Mouse (Mus musculus) heart, adult 2 months (tissue): ENCODE results near the gene Tctex1d2. TPM values are rescaled to one million over a fixed set of nuclear protein-coding genes. Genes with fewer than 3 reads are reported as not detected.

ENCODE experiments used
- DNase-seq, 2 experiments: peaks; one replicate each; pipeline ENCODE4 v3.0.0; 2021
- H3K27ac ChIP-seq: fragments of 200-600 bp; 2 replicates; pipeline ENCODE4 v1.8.1; 2022
- H3K27me3 ChIP-seq: fragments of 200-500 bp; 2 replicates; pipeline ENCODE4 v1.6.1; 2012; ENCODE audit warnings: mild to moderate bottlenecking, low read length, inconsistent platforms, mixed read lengths; ENCODE audit not compliant: control insufficient read depth, insufficient read depth
- H3K36me3 ChIP-seq: fragments of 200-500 bp; 2 replicates; pipeline ENCODE4 v1.6.1; 2012; ENCODE audit warnings: low read length, inconsistent platforms; ENCODE audit not compliant: control insufficient read depth, insufficient read depth
- H3K4me1 ChIP-seq: fragments of 200-500 bp; 2 replicates; pipeline ENCODE4 v1.6.1; 2011; ENCODE audit warnings: low read length; ENCODE audit not compliant: control insufficient read depth, insufficient read depth
- H3K4me3 ChIP-seq: fragments of 200-600 bp; 2 replicates; pipeline ENCODE4 v1.8.1; 2022
- H3K79me2 ChIP-seq: fragments of 200-500 bp; replicated peaks from 2 replicates; pipeline ENCODE4 v1.6.1; 2012; ENCODE audit warnings: mild to moderate bottlenecking, inconsistent platforms, low read length, moderate library complexity, mixed read lengths; ENCODE audit not compliant: control insufficient read depth, insufficient read depth
- H3K9ac ChIP-seq: fragments of 200-500 bp; 2 replicates; pipeline ENCODE4 v1.6.1; 2012; ENCODE audit warnings: low read depth, mild to moderate bottlenecking, control low read depth, inconsistent platforms, low read length, mixed read lengths
- CTCF ChIP-seq: fragments of 200-600 bp; IDR thresholded peaks from 2 replicates; pipeline ENCODE4 v1.8.1; 2022; ENCODE audit warnings: antibody characterized with exemption, mild to moderate bottlenecking, moderate library complexity
- EP300 ChIP-seq: fragments of 200-500 bp; IDR thresholded peaks from 2 replicates; pipeline ENCODE4 v1.6.1; 2011; ENCODE audit warnings: low read depth, low read length, control low read depth; ENCODE audit not compliant: insufficient read depth
- POLR2A ChIP-seq: fragments of 200-500 bp; IDR thresholded peaks from 2 replicates; pipeline ENCODE4 v1.6.1; 2011; ENCODE audit warnings: mild to moderate bottlenecking, low read depth, low read length, control low read depth; ENCODE audit not compliant: insufficient read depth
- WGBS: fragments of 180-500 bp; shearing (Covaris S2); methylation state at CpG from one replicate; pipeline ENCODE4 v1.1.7; 2018; 5-methylcytosine and 5-hydroxymethylcytosine counted together
- intact Hi-C: fragments of 180-260 bp; cut with DNase I; formaldehyde crosslinking; loops from one replicate; pipeline ENCODE4 v1.15.1; 2025
- polyA plus RNA-seq: library from polyadenylated mRNA; depleted of rRNA; stranded (reverse); fragments of >200 nt; gene quantifications from 2 replicates; pipeline ENCODE4 v1.2.3, GENCODE M21; 2012
- total RNA-seq, 2 experiments: library from RNA; stranded (reverse); gene quantifications; 2 replicates each; pipeline ENCODE4 v1.2.3; 2021

Gene Tctex1d2
- total and polyA plus RNA-seq, 3 experiments: 6.2 to 6.8 (median 6.2) TPM

DNA sequence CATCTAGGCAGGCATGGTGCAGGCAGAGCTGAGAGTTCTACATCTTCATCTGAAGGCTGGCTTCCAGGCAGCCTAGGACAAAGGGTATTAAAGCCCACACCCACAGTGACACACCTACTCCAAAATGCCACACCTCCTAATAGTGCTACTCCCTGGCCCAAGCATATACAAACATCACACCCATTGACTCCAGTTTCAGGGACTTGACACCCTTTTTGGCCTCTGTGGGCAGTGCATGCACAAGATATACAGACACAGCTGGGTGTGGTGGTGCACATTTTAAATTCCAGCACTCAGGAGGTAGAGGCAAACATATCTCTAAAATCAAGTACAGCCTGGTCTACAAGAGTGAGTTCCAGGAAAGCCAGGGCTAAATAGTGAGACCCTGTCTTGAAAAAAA is 36.6 kb downstream of the Tctex1d2 start:
- TF ChIP-seq EP300: no peak
- TF ChIP-seq POLR2A: no peak
- TF ChIP-seq CTCF: no peak
- DNase-seq: no peak
- H3K4me1 ChIP-seq: peaks cover 2% of the 10 kb centered on the region
- peaks cover 3% of the 10 kb centered on the region; the same call in 1 of the 2 replicates for H3K36me3 ChIP-seq
- no peak overlapping the region for H3K9ac ChIP-seq
- intact Hi-C loops: no loop called here
- H3K27ac ChIP-seq: no peak overlapping the region
- peaks cover 3% of the 10 kb centered on the region; the same call in 1 of the 2 replicates for H3K79me2 ChIP-seq
- H3K27me3 ChIP-seq: no peaks in the 10 kb centered on the region
- H3K4me3 ChIP-seq: no peak overlapping the region

DNA sequence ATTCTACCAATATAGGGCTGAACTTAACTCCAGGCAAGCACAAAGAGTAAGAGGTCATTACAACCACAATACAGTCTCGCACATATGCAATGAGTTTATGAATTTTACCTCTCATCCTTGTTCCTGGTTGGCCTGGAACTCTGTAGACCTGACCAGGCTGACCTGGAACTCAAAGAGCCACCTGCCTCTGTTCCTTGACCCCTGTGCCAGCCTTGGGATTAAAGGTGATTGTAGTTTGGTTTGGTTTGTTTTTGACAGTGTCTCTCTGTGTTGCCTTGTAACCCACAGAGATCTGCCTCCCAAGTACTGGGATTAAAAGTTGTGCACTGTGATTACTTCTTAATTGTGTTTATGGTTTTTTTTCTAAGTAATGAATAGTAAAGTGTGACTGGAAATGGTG is 37.3 kb downstream of the Tctex1d2 start:
- H3K27me3 ChIP-seq: no peaks in the 10 kb centered on the region
- 100% methylated on average over 1 of the region's 1 CpGs for WGBS
- peaks cover 3% of the 10 kb centered on the region; the same call in 1 of the 2 replicates for H3K79me2 ChIP-seq
- no peak for DNase-seq
- intact Hi-C loops: no loop called here
- peaks cover 1% of the 10 kb centered on the region; the same call in 1 of the 2 replicates for H3K4me1 ChIP-seq
- TF ChIP-seq POLR2A (no peak), CTCF (no peak), EP300 (no peak)
- H3K36me3 ChIP-seq: peaks cover 3% of the 10 kb centered on the region; the same call in 1 of the 2 replicates
- no peak overlapping the region for H3K9ac ChIP-seq
- no peak overlapping the region for H3K4me3 ChIP-seq
- H3K27ac ChIP-seq: no peak overlapping the region

DNA sequence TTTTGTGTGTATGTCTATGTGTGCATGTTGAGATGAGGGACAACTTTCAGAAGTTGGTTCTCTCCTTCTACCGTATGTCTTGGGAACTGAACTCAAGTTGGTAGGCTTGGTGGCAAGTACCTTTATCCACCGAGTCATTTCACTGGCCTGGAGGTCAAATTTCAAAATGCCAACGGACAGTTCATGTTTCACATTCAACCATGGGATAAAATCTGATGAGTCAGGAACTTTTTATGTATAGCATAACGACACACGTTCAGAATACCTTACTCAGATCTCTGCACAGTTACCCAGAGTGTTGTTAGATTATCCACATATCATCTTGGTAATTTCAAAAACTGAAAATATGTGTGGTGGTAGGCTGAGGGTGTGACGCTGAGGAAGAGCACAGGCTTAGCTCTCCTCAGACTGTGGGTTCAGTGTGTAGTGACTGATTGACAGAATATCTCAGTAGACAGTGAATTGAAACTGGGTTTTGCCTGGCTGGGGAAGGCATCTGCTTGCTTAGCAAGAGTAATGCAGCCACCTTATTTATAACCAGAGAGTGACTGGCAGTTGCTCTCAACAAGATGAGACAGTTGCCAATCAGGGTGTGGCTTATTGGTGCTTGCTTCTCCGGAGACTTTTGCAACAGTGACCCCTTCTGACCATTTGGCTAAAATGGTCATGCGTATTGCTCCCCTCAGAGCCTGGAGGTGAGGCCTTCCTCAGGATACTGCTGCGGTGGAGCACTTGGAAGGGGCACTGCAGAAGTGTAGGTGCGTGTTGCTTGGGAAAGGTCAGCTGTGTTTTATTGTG is 38.3 kb downstream of the Tctex1d2 start:
- no peaks in the 10 kb centered on the region for H3K27me3 ChIP-seq
- H3K79me2 ChIP-seq: peaks cover 3% of the 10 kb centered on the region; the same call in 1 of the 2 replicates
- peaks cover 3% of the 10 kb centered on the region; the same call in 1 of the 2 replicates for H3K36me3 ChIP-seq
- intact Hi-C loops: loop anchor here (2.0 kb wide), 1 partner anchor 87 kb away; no protein-coding TSS in a partner anchor
- H3K4me1 ChIP-seq: peaks cover 2% of the 10 kb centered on the region
- peak; percentile 85 for TF ChIP-seq EP300
- peak; percentile 79 for TF ChIP-seq CTCF
- TF ChIP-seq POLR2A: no peak
- peak; percentile 49 to 66 for DNase-seq
- no peak overlapping the region for H3K4me3 ChIP-seq
- no peak overlapping the region; the same call in 1 of the 2 replicates for H3K9ac ChIP-seq
- peak overlapping the region; percentile 59 for H3K27ac ChIP-seq
- WGBS: 50% methylated on average over 10 of the region's 10 CpGs

DNA sequence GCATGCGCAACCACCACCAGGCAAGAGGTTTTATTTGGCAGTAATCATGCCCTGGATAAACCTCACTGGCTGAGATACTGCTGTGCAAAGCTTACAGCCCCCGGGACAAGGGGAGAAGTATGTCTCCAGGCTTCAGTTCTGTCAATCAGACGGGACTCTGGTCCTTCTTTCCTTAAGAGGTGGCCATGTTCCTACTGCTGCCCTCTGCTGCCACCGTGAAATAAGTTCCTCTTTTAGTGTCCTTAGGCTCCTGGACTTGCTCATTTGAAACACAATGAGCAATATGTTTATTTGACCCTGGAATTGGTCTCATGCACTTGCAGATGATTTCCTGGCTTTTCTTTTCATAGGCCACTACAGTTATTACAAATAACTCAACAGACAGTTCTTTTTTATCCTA is 41.0 kb downstream of the Tctex1d2 start:
- Histone ChIP-seq H3K9ac (no peak overlapping the region), H3K36me3 (peaks cover 12% of the 10 kb centered on the region), H3K79me2 (no peaks in the 10 kb centered on the region), H3K4me3 (no peak overlapping the region), H3K27me3 (no peaks in the 10 kb centered on the region), H3K4me1 (peaks cover 3% of the 10 kb centered on the region), H3K27ac (no peak overlapping the region)
- no peak for DNase-seq
- TF ChIP-seq POLR2A: no peak
- peak; percentile 14; the same call in 1 of the 2 replicates for TF ChIP-seq CTCF
- 53% methylated on average over 4 of the region's 4 CpGs for WGBS
- intact Hi-C loops: loop anchor here (5.0 kb wide), 1 partner anchor 183 kb away; the partner anchor contains the start of gene Rnf168

DNA sequence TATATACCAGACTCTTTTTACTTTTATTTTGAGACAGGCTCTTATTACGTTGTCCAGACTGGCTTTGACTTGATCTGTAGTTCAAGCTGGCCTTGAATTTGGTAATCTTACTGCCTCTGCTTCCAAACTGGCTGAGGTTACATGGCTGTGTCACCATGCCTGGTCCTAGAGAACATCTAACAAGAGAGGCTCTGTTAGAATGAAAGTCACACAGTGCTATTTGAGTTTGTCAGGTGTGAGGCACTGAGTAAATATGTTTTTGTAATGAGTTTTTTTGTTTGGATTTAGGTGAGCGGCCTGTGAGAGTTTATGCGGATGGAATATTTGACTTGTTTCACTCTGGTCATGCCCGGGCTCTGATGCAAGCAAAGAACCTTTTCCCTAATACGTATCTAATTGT is 42.2 kb downstream of the Tctex1d2 start:
- H3K4me3 ChIP-seq: no peak overlapping the region
- DNase-seq: no peak
- H3K27me3 ChIP-seq: no peaks in the 10 kb centered on the region
- WGBS: 93% methylated on average over 5 of the region's 5 CpGs
- TF ChIP-seq CTCF (no peak), POLR2A (no peak), EP300 (no peak)
- H3K79me2 ChIP-seq: no peaks in the 10 kb centered on the region
- H3K27ac ChIP-seq: no peak overlapping the region
- H3K9ac ChIP-seq: no peak overlapping the region
- peaks cover 10% of the 10 kb centered on the region for H3K36me3 ChIP-seq
- peaks cover 3% of the 10 kb centered on the region for H3K4me1 ChIP-seq
- intact Hi-C loops: loop anchor here (5.0 kb wide), 1 partner anchor 184 kb away; the partner anchor contains the start of gene Rnf168

DNA sequence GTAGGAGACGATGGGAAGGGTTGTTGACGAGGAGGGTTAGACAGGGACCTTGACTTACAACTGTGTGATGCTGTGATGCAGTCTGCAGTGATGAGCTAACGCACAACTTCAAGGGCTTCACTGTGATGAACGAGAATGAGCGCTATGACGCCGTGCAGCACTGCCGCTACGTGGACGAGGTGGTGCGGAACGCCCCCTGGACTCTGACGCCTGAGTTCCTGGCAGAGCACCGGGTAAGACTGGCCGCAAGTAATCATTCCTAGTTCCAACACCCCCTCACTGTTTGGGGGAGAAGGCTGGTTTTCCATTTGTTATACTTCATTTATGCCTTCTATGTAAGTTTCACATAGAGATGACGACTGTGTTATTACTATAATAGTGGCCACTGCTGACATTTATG is 43.4 kb downstream of the Tctex1d2 start:
- TF ChIP-seq CTCF: no peak
- TF ChIP-seq EP300: no peak
- no peak for TF ChIP-seq POLR2A
- intact Hi-C loops: loop anchor here (5.0 kb wide), 1 partner anchor 186 kb away; the partner anchor contains the start of gene Rnf168
- WGBS: 77% methylated on average over 16 of the region's 16 CpGs

More for the DNA sequence above, 43.4 kb downstream of the Tctex1d2 start:
- peaks cover 9% of the 10 kb centered on the region for H3K36me3 ChIP-seq
- no peak overlapping the region for H3K9ac ChIP-seq
- H3K79me2 ChIP-seq: no peaks in the 10 kb centered on the region
- H3K4me1 ChIP-seq: peaks cover 2% of the 10 kb centered on the region; the same call in 1 of the 2 replicates
- peak overlapping the region; percentile 42 for H3K27ac ChIP-seq
- no peak overlapping the region for H3K4me3 ChIP-seq
- no peak for DNase-seq
- H3K27me3 ChIP-seq: no peaks in the 10 kb centered on the region
